Mouse (Mus musculus) midbrain, embryonic 15.5 days (tissue): ENCODE results near the gene Ankmy2. TPM values are rescaled to one million over a fixed set of nuclear protein-coding genes. Genes with fewer than 3 reads are reported as not detected.

Source experiments
- ATAC-seq: fragments of 200-750 bp; cut with Nextera tagmentation; replicated peaks from 2 replicates; pipeline ENCODE4 v1.8.0; 2017; ENCODE audit warnings: moderate TSS enrichment
- H3K27ac ChIP-seq: fragments of 300-500 bp; sonication (generic); 2 replicates; pipeline ENCODE4 v1.5.1; 2015; ENCODE audit warnings: mild to moderate bottlenecking, inconsistent platforms
- H3K27me3 ChIP-seq: fragments of 300-500 bp; sonication (generic); replicated peaks from 2 replicates; pipeline ENCODE4 v1.6.1; 2015; ENCODE audit warnings: inconsistent platforms
- H3K36me3 ChIP-seq: fragments of 300-500 bp; sonication (generic); replicated peaks from 2 replicates; pipeline ENCODE4 v1.6.1; 2015; ENCODE audit warnings: inconsistent platforms
- H3K4me1 ChIP-seq: fragments of 300-500 bp; sonication (generic); 2 replicates; pipeline ENCODE4 v1.6.1; 2015; ENCODE audit warnings: inconsistent platforms
- H3K4me2 ChIP-seq: fragments of 300-500 bp; sonication (generic); 2 replicates; pipeline ENCODE4 v1.6.1; 2015; ENCODE audit warnings: inconsistent platforms, mild to moderate bottlenecking, moderate library complexity
- H3K4me3 ChIP-seq: fragments of 300-500 bp; sonication (generic); 2 replicates; pipeline ENCODE4 v1.5.1; 2015; ENCODE audit warnings: mild to moderate bottlenecking, inconsistent platforms
- H3K9ac ChIP-seq: fragments of 300-500 bp; sonication (generic); 2 replicates; pipeline ENCODE4 v1.6.1; 2015; ENCODE audit warnings: mild to moderate bottlenecking, inconsistent platforms
- H3K9me3 ChIP-seq: fragments of 300-500 bp; sonication (generic); 2 replicates; pipeline ENCODE4 v1.6.1; 2016; ENCODE audit warnings: inconsistent platforms
- WGBS: fragments of 180-500 bp; shearing (Covaris S2); methylation state at CpG from one replicate; pipeline ENCODE4 v1.1.7; 2015; ENCODE audit warnings: mixed read lengths; 5-methylcytosine and 5-hydroxymethylcytosine counted together
- polyA plus RNA-seq: library from polyadenylated mRNA; unstranded; fragments of >200 nt; fragmentation: Nextera tagmentation; extraction: Ambion mirVana; gene quantifications from 2 replicates; pipeline ENCODE4 v1.2.1, GENCODE M21; 2015

Ankmy2 gene
- 67.8 and 77.3 TPM in 2 replicates for polyA plus RNA-seq

DNA sequence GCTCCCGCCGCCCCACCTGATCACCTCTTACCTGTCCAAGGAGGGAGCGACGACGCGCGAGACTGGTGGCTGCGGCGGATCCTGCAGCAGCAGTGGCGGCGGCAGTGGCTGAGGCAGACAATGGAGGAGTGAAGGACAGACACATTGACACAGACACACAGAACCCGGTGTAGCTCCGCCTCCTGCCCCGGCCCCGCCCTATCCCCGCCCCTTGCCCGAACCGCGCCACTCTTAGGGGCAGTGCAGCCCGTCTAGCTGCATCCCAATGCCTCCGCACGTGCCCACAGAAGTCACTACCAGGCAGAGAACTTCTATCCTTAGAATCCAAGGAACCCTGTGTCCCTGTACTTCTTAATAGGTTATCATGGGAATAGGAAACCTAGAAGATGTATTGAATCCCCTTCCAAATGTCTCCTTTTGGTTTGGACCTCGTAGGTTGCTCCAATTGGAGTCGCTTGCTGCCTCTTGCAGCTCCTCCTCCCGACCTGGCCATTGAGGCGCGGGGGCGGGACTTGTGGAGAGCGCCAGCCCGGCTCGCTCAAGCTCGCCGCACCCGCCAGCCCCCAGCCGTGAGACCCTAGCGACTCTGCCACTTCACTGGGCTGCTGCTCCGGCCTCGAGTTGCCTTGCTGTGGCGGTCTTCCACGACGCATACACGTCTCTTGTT is at the start of gene Ankmy2:
Ankmy2 (plus strand) TSS at position 478 of the 667 bp plus-strand sequence.
- Histone ChIP-seq H3K4me2 (peak within 1 kb of the TSS; percentile 63), H3K27ac (peak within 1 kb of the TSS; percentile 92), H3K36me3 (no peaks in the 10 kb centered on the region), H3K9ac (peak within 1 kb of the TSS; percentile 84), H3K4me1 (peaks cover 29% of the 10 kb centered on the region), H3K9me3 (no peaks in the 10 kb centered on the region), H3K27me3 (no peaks in the 10 kb centered on the region), H3K4me3 (peak within 1 kb of the TSS; percentile 73)
- WGBS, result under 1% methylated on average over 42 of the region's 42 CpGs
- ATAC-seq, result peak; percentile 97

GRCm38 (mm10) chr12:36108442-36108841 is 48.5 kb upstream of the Ankmy2 start:
- no peak for ATAC-seq
- Histone ChIP-seq H3K4me1 (no peaks in the 10 kb centered on the region), H3K27me3 (no peaks in the 10 kb centered on the region), H3K4me3 (no peak overlapping the region), H3K9ac (no peak overlapping the region), H3K27ac (no peak overlapping the region), H3K36me3 (peaks cover 53% of the 10 kb centered on the region), H3K4me2 (no peak overlapping the region), H3K9me3 (no peaks in the 10 kb centered on the region)
- 93% methylated on average over 5 of the region's 5 CpGs for WGBS

DNA sequence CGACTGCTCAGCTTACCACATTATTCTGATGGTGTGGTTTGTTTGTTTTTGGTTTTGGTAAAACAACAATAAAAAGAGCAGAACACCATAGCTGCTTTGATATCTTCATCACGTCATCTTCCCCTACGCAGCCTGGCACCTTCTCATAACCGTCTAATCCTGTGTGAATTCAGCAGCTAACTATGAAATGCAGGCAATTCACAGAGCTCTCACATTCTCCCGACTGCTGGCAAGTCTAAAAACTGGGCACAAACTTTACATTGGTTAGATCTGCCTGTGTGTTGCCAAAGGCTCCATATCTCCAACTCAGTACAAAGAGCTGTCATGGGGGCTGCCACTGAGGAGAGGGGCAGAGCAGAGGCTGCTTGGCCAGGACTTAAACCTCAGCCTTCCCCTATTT is 46.5 kb upstream of the Ankmy2 start:
- Histone ChIP-seq H3K4me2 (no peak overlapping the region), H3K4me3 (no peak overlapping the region), H3K9ac (no peak overlapping the region), H3K27ac (no peak overlapping the region), H3K36me3 (peaks cover 64% of the 10 kb centered on the region), H3K9me3 (no peaks in the 10 kb centered on the region), H3K4me1 (no peaks in the 10 kb centered on the region), H3K27me3 (no peaks in the 10 kb centered on the region)
- 91% methylated on average over 5 of the region's 5 CpGs for WGBS
- ATAC-seq, result no peak

DNA sequence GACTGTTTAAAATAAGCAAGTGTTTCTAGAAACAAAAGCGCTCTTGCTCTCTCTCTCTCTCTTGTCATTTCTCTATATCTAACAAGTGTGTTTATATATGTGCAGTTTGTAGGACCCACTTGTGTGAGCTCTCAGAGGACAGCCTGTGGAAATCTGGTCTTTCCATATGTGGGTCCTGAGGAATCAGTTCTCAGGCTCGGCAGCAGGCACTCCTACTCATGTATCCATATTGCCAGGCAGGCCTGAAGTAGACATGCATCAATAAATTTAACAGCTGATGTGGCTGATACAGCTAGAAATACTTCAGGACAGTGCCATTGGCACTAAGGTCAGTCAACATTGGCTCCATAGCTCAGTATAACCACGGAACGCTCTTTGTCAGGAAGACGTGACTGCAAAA is 45.8 kb upstream of the Ankmy2 start:
- H3K4me3 ChIP-seq, result no peak overlapping the region
- H3K27ac ChIP-seq, result no peak overlapping the region
- H3K36me3 ChIP-seq, result peaks cover 66% of the 10 kb centered on the region
- no peaks in the 10 kb centered on the region for H3K4me1 ChIP-seq
- H3K9ac ChIP-seq, result no peak overlapping the region
- no peak for ATAC-seq
- WGBS, result 92% methylated on average over 5 of the region's 5 CpGs
- H3K27me3 ChIP-seq, result no peaks in the 10 kb centered on the region
- H3K4me2 ChIP-seq, result no peak overlapping the region
- no peaks in the 10 kb centered on the region for H3K9me3 ChIP-seq

- 93% methylated on average over 3 of the region's 3 CpGs for WGBS
- Histone ChIP-seq H3K36me3 (peaks cover 65% of the 10 kb centered on the region), H3K27me3 (no peaks in the 10 kb centered on the region), H3K9me3 (no peaks in the 10 kb centered on the region), H3K4me1 (no peaks in the 10 kb centered on the region), H3K27ac (no peak overlapping the region), H3K4me2 (no peak overlapping the region), H3K4me3 (no peak overlapping the region), H3K9ac (no peak overlapping the region)
- ATAC-seq, result no peak
Observed at GRCm38 (mm10) chr12:36112081-36112480, 44.8 kb upstream of the Ankmy2 start.

- no peak overlapping the region for H3K4me2 ChIP-seq
- H3K9ac ChIP-seq, result no peak overlapping the region
- H3K9me3 ChIP-seq, result no peaks in the 10 kb centered on the region
- H3K4me3 ChIP-seq, result no peak overlapping the region
- no peaks in the 10 kb centered on the region for H3K4me1 ChIP-seq
- ATAC-seq, result no peak
- no peaks in the 10 kb centered on the region for H3K27me3 ChIP-seq
- H3K36me3 ChIP-seq, result peaks cover 42% of the 10 kb centered on the region
- H3K27ac ChIP-seq, result no peak overlapping the region
- WGBS, result 95% methylated on average over 6 of the region's 6 CpGs
Observed at GRCm38 (mm10) chr12:36117161-36117560, 39.8 kb upstream of the Ankmy2 start.

GRCm38 (mm10) chr12:36119244-36119643 is 37.7 kb upstream of the Ankmy2 start:
- 97% methylated on average over 3 of the region's 3 CpGs for WGBS
- Histone ChIP-seq H3K4me1 (no peaks in the 10 kb centered on the region), H3K36me3 (peaks cover 41% of the 10 kb centered on the region), H3K4me3 (no peak overlapping the region), H3K4me2 (no peak overlapping the region), H3K27ac (no peak overlapping the region), H3K27me3 (no peaks in the 10 kb centered on the region), H3K9me3 (no peaks in the 10 kb centered on the region), H3K9ac (no peak overlapping the region)
- ATAC-seq, result no peak

GRCm38 (mm10) chr12:36126049-36126448 is 30.9 kb upstream of the Ankmy2 start:
- H3K9me3 ChIP-seq, result no peaks in the 10 kb centered on the region
- no peak overlapping the region for H3K4me3 ChIP-seq
- H3K36me3 ChIP-seq, result peaks cover 30% of the 10 kb centered on the region
- ATAC-seq, result no peak
- H3K9ac ChIP-seq, result no peak overlapping the region
- 92% methylated on average over 5 of the region's 5 CpGs for WGBS
- no peaks in the 10 kb centered on the region for H3K4me1 ChIP-seq
- no peaks in the 10 kb centered on the region for H3K27me3 ChIP-seq
- H3K27ac ChIP-seq, result no peak overlapping the region
- H3K4me2 ChIP-seq, result no peak overlapping the region

DNA sequence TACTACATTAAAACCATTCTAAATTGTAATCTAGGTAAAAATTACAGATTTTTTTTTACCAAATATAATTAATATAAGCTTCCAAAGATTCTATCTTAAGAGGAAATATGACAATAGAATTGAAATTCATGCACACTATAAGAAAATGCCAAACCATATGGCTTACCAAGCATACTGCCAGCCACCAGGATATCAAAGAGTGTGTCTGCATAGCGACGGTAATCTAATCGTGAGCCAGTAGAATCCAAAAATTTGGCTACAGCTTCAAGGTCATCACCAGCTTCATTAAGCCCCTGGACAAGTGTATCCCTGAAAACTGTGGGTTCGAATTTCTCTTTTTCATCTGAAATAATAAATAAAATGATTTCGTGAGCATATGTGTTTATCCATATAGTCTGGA is 27.1 kb upstream of the Ankmy2 start:
- Histone ChIP-seq H3K36me3 (peaks cover 18% of the 10 kb centered on the region), H3K9ac (no peak overlapping the region), H3K4me2 (no peak overlapping the region), H3K9me3 (no peaks in the 10 kb centered on the region), H3K4me1 (no peaks in the 10 kb centered on the region), H3K27me3 (no peaks in the 10 kb centered on the region), H3K4me3 (no peak overlapping the region), H3K27ac (no peak overlapping the region)
- WGBS, result 95% methylated on average over 5 of the region's 5 CpGs
- no peak for ATAC-seq

DNA sequence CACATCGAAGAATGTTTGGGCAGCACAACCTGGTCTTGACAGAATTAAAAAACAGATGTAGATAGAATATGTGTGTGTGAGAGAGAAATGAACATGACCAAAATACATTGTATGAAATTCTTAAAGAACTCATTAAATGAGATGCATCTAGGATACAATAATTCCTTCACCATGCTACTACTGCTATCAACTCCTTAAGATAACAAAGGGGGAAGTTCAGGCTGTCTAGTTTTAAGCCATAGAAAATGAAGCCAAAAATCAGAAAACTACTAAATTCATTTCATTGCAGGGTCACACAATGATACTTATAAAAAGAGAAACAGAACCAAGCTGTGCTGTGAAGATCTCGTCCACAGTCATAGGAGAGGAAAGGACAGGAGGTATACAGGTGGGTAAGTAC is 24.7 kb upstream of the Ankmy2 start:
- no peak overlapping the region for H3K4me3 ChIP-seq
- 91% methylated on average over 2 of the region's 2 CpGs for WGBS
- no peaks in the 10 kb centered on the region for H3K4me1 ChIP-seq
- ATAC-seq, result no peak
- no peaks in the 10 kb centered on the region for H3K27me3 ChIP-seq
- no peak overlapping the region for H3K27ac ChIP-seq
- H3K9me3 ChIP-seq, result no peaks in the 10 kb centered on the region
- peaks cover 24% of the 10 kb centered on the region for H3K36me3 ChIP-seq
- no peak overlapping the region for H3K9ac ChIP-seq
- H3K4me2 ChIP-seq, result no peak overlapping the region

- Histone ChIP-seq H3K27ac (no peak overlapping the region), H3K4me3 (no peak overlapping the region), H3K27me3 (no peaks in the 10 kb centered on the region), H3K36me3 (peaks cover 24% of the 10 kb centered on the region), H3K4me2 (no peak overlapping the region), H3K9me3 (no peaks in the 10 kb centered on the region), H3K9ac (no peak overlapping the region), H3K4me1 (no peaks in the 10 kb centered on the region)
- 87% methylated on average over 3 of the region's 3 CpGs for WGBS
- ATAC-seq, result no peak
Observed at GRCm38 (mm10) chr12:36132668-36133067, 24.2 kb upstream of the Ankmy2 start.

DNA sequence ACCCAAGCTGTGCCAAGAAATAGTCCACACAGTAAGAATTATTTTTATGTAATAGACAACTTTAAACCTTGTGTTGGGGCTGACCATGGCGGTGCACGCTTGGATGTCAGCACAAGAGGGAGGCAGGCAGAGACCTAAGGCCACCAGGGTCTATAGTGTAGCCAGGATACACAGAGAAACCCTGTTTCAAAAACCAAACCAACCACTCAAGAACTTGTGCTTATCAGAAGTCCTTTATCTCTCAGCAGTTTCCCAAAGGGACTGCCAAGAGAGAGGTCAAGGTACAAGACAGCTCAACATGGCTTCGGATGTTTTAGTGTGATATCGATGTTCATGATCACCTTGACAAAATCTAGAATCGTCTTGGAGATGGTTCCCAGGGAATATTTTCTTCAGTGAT is 23.4 kb upstream of the Ankmy2 start:
- 94% methylated on average over 5 of the region's 5 CpGs for WGBS
- H3K36me3 ChIP-seq, result peaks cover 23% of the 10 kb centered on the region
- no peak overlapping the region for H3K4me3 ChIP-seq
- H3K27me3 ChIP-seq, result no peaks in the 10 kb centered on the region
- H3K4me2 ChIP-seq, result no peak overlapping the region
- no peaks in the 10 kb centered on the region for H3K4me1 ChIP-seq
- H3K9ac ChIP-seq, result no peak overlapping the region
- no peak for ATAC-seq
- H3K27ac ChIP-seq, result no peak overlapping the region
- no peaks in the 10 kb centered on the region for H3K9me3 ChIP-seq

DNA sequence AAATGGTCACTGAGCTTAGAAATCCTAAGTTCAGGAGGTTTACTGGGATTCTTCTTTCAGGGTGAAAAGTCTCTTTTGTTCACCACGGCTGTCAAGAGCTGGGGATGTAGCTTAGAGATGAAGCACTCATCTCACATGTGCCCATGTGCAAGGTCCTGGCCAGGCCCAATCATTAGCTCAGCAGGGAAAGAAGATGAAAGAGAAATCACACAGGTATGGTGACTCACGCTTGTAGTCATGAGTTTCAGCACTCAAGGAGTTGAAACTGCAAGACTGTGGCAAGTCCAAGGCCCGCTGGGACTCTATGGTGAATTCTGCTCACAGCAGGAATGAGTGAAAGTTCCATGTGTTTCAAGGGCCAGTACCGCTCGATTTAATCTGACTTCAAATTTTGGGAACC is 22.8 kb upstream of the Ankmy2 start:
- Histone ChIP-seq H3K9ac (no peak overlapping the region), H3K4me1 (no peaks in the 10 kb centered on the region), H3K9me3 (no peaks in the 10 kb centered on the region), H3K27me3 (no peaks in the 10 kb centered on the region), H3K36me3 (peaks cover 20% of the 10 kb centered on the region), H3K27ac (no peak overlapping the region), H3K4me3 (no peak overlapping the region), H3K4me2 (no peak overlapping the region)
- ATAC-seq, result no peak
- WGBS, result 95% methylated on average over 5 of the region's 5 CpGs
